Mouse (Mus musculus) neural tube, embryonic 11.5 days (tissue): ENCODE data around the gene Unc119. TPM values are rescaled to one million over a fixed set of nuclear protein-coding genes. Genes with fewer than 3 reads are reported as not detected.

Experiments used
- ATAC-seq: fragments of 200-750 bp; cut with Nextera tagmentation; 2 replicates; pipeline ENCODE4 v1.8.0; 2017; ENCODE audit warnings: moderate number of reproducible peaks, mild to moderate bottlenecking, moderate TSS enrichment, moderate library complexity; ENCODE audit not compliant: insufficient read depth, low FRiP score, low TSS enrichment
- DNase-seq: peaks from one replicate; pipeline ENCODE4 v3.0.0-alpha.2; 2015; ENCODE audit warnings: low spot score
- H3K27ac ChIP-seq: fragments of 300-500 bp; sonication (generic); 2 replicates; pipeline ENCODE4 v1.5.1; 2014; ENCODE audit warnings: low read depth, mild to moderate bottlenecking, low read length
- H3K27me3 ChIP-seq: fragments of 300-500 bp; sonication (generic); 2 replicates; pipeline ENCODE4 v1.6.1; 2014; ENCODE audit warnings: mild to moderate bottlenecking, low read length, mixed read lengths; ENCODE audit not compliant: control insufficient read depth, insufficient read depth
- H3K36me3 ChIP-seq: fragments of 300-500 bp; sonication (generic); 2 replicates; pipeline ENCODE4 v1.6.1; 2014; ENCODE audit warnings: mild to moderate bottlenecking, low read length, moderate library complexity, mixed read lengths; ENCODE audit not compliant: control insufficient read depth, insufficient read depth
- H3K4me1 ChIP-seq: fragments of 300-500 bp; sonication (generic); 2 replicates; pipeline ENCODE4 v1.6.1; 2014; ENCODE audit warnings: low read length, mixed read lengths; ENCODE audit not compliant: control insufficient read depth, insufficient read depth
- H3K4me2 ChIP-seq: fragments of 300-500 bp; sonication (generic); 2 replicates; pipeline ENCODE4 v1.6.1; 2014; ENCODE audit warnings: low read depth, mild to moderate bottlenecking, moderate library complexity
- H3K4me3 ChIP-seq: fragments of 300-500 bp; sonication (generic); 2 replicates; pipeline ENCODE4 v1.5.1; 2014; ENCODE audit warnings: low read depth, low read length
- H3K9ac ChIP-seq: fragments of 300-500 bp; sonication (generic); 2 replicates; pipeline ENCODE4 v1.6.1; 2014; ENCODE audit warnings: mild to moderate bottlenecking, low read length
- H3K9me3 ChIP-seq: fragments of 300-500 bp; sonication (generic); 2 replicates; pipeline ENCODE4 v1.6.1; 2016; ENCODE audit warnings: low read length; ENCODE audit not compliant: control insufficient read depth
- WGBS: fragments of 180-500 bp; shearing (Covaris S2); extraction: QIAGEN DNeasy Blood & Tissue Kit; methylation state at CpG from one replicate; pipeline ENCODE4 v1.1.7; 2014; 5-methylcytosine and 5-hydroxymethylcytosine counted together
- polyA plus RNA-seq: library from polyadenylated mRNA; unstranded; fragments of >200 nt; fragmentation: Nextera tagmentation; extraction: Ambion mirVana; gene quantifications from 2 replicates; pipeline ENCODE4 v1.2.1, GENCODE M21; 2014

Unc119 gene
- 69.3 and 74.6 TPM in 2 replicates for polyA plus RNA-seq

DNA sequence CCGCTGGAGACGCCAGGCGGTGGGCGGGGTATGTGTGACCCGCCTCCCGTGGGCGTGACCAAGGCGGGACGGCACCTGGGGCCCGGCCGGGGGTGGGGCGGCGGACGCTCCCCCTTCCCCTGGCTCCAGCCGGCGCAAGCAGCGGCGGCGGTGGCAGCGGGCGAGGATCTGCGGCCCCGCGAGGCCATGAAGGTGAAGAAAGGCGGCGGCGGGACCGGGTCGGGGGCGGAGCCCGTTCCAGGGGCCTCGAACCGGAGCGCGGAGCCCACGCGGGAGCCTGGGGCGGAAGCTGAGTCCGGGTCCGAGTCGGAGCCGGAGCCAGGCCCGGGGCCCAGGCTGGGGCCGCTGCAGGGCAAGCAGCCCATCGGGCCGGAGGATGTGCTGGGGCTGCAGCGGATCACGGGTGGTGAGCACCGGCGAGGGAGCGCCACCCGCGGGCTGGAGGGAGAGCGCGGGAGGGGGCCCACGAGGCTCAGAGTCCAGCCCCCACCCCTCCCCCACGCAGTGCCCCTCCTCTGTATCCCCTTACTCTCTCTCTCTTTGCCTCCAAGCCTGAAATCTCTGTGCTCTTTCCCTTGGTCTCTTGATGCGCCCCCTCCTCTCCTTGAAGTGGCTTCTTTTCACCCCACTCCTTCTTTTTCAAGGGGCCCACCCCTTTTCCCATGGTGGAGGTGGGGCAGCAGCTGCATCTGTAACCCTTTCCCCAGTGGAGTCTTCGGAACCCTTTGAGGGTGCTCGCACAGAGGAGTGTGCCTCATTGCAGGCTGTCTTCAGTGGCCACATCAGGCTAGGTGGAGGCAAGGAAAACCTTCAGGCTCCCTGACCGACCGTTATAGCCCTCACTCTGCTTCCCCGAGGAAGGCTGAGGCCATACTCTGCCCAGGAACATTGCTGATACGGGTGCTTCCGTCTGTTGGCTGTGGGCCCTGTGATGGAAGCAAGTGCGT is at the start of gene Unc119:
TSS of gene Unc119 (plus strand) at position 102 of the 947 bp plus-strand sequence.
- DNase-seq (peak; percentile 89), ATAC-seq (peak; percentile 73; the same call in 1 of the 2 replicates)
- H3K4me3 ChIP-seq, result peak within 1 kb of the TSS; percentile 80
- no peaks in the 10 kb centered on the region for H3K9me3 ChIP-seq
- H3K9ac ChIP-seq, result peak within 1 kb of the TSS; percentile 92
- H3K27ac ChIP-seq, result peak within 1 kb of the TSS; percentile 85
- WGBS, result 1% methylated on average over 63 of the region's 66 CpGs
- H3K27me3 ChIP-seq, result no peaks in the 10 kb centered on the region
- peak within 1 kb of the TSS; percentile 92 for H3K4me2 ChIP-seq
- peaks cover 11% of the 10 kb centered on the region for H3K36me3 ChIP-seq
- H3K4me1 ChIP-seq, result peaks cover 10% of the 10 kb centered on the region

- ATAC-seq, result no peak
- Histone ChIP-seq H3K4me1 (no peaks in the 10 kb centered on the region), H3K27me3 (no peaks in the 10 kb centered on the region), H3K36me3 (peaks cover 5% of the 10 kb centered on the region), H3K9ac (no peak overlapping the region), H3K4me3 (no peak overlapping the region), H3K27ac (no peak overlapping the region), H3K4me2 (no peak overlapping the region), H3K9me3 (no peaks in the 10 kb centered on the region)
- 92% methylated on average over 6 of the region's 6 CpGs for WGBS
- no peak for DNase-seq
Measured at GRCm38 (mm10) chr11:78294585-78294984, 48.7 kb upstream of the Unc119 start.

GRCm38 (mm10) chr11:78300917-78301316 is 42.4 kb upstream of the Unc119 start:
- no peaks in the 10 kb centered on the region for H3K27me3 ChIP-seq
- peak overlapping the region; percentile 77 for H3K9ac ChIP-seq
- H3K4me2 ChIP-seq, result peak overlapping the region; percentile 75
- peak overlapping the region; percentile 81 for H3K4me3 ChIP-seq
- no peaks in the 10 kb centered on the region for H3K4me1 ChIP-seq
- no peaks in the 10 kb centered on the region for H3K9me3 ChIP-seq
- DNase-seq (no peak), ATAC-seq (no peak; the same call in 1 of the 2 replicates)
- no peak overlapping the region for H3K27ac ChIP-seq
- peaks cover 5% of the 10 kb centered on the region; the same call in 1 of the 2 replicates for H3K36me3 ChIP-seq
- WGBS, result 67% methylated on average over 7 of the region's 7 CpGs

GRCm38 (mm10) chr11:78301357-78302084 is 41.8 kb upstream of the Unc119 start, which contains the start of gene Spag5:
Spag5 (plus strand) TSS chr11:78301529.
- peaks cover 5% of the 10 kb centered on the region; the same call in 1 of the 2 replicates for H3K36me3 ChIP-seq
- peak within 1 kb of the TSS; percentile 75 for H3K4me2 ChIP-seq
- H3K9ac ChIP-seq, result peak within 1 kb of the TSS; percentile 77
- no peaks in the 10 kb centered on the region for H3K27me3 ChIP-seq
- peak within 1 kb of the TSS; percentile 81 for H3K4me3 ChIP-seq
- 0 out of 2 replicates have a peak within 1 kb of the TSS, but pooled peaks have one; percentile 39 for H3K27ac ChIP-seq
- ATAC-seq (peak; percentile 95), DNase-seq (peak; percentile 93)
- no peaks in the 10 kb centered on the region for H3K4me1 ChIP-seq
- WGBS, result under 1% methylated on average over 49 of the region's 49 CpGs
- no peaks in the 10 kb centered on the region for H3K9me3 ChIP-seq

DNA sequence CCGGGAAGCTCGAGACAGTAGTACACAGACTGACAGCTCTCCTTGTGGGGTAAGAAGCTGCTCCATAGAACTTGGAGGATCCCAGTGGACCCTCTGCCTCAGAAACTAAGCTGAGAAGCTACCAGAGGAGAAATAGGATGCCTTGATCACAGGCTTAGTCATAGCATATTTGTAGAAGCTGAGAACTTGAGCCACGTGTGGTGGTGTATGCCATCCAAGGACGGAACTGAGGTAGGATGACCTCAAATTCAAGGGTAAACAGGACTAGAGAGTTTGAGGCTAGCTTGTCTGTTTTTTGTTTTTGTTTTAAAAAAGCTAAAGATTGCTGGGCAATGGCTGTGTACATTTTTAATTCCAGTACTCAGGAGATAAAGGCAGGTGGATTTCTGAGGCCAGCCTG is 38.0 kb upstream of the Unc119 start:
- Histone ChIP-seq H3K4me3 (no peak overlapping the region), H3K36me3 (peaks cover 9% of the 10 kb centered on the region), H3K9ac (no peak overlapping the region), H3K9me3 (no peaks in the 10 kb centered on the region), H3K4me2 (no peak overlapping the region), H3K27me3 (no peaks in the 10 kb centered on the region), H3K4me1 (no peaks in the 10 kb centered on the region), H3K27ac (no peak overlapping the region)
- DNase-seq (no peak), ATAC-seq (no peak)
- WGBS, result 95% methylated on average over 4 of the region's 4 CpGs

GRCm38 (mm10) chr11:78310861-78311511 is 32.3 kb upstream of the Unc119 start:
- ATAC-seq (no peak), DNase-seq (no peak)
- Histone ChIP-seq H3K27me3 (no peaks in the 10 kb centered on the region), H3K36me3 (peaks cover 30% of the 10 kb centered on the region), H3K4me3 (no peak overlapping the region), H3K9me3 (no peaks in the 10 kb centered on the region), H3K4me1 (no peaks in the 10 kb centered on the region), H3K27ac (no peak overlapping the region), H3K9ac (no peak overlapping the region), H3K4me2 (no peak overlapping the region)
- WGBS, result 84% methylated on average over 8 of the region's 8 CpGs

DNA sequence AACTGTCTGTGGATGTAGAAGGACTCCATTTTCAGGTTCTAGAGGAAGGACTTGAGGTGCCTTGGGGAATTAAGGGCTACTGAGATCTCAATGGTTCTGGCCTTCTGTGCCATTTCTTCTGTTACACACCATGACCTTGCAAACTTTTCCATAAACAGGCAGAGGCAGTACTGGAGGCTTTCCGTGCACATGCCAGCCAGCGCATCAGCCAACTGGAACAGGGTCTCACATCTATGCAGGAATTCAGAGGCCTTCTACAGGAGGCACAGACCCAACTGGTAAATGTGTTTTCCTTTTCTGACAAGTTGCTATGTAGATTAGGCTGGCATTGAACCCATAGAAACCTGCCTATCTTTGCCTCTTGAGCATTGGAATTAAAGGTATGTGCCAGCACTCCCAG is 29.6 kb upstream of the Unc119 start:
- no peak for ATAC-seq
- Histone ChIP-seq H3K27me3 (no peaks in the 10 kb centered on the region), H3K9me3 (no peaks in the 10 kb centered on the region), H3K36me3 (peaks cover 37% of the 10 kb centered on the region), H3K4me2 (no peak overlapping the region), H3K9ac (no peak overlapping the region), H3K4me1 (no peaks in the 10 kb centered on the region), H3K27ac (no peak overlapping the region), H3K4me3 (no peak overlapping the region)
- no peak for DNase-seq
- 100% methylated on average over 2 of the region's 2 CpGs for WGBS

DNA sequence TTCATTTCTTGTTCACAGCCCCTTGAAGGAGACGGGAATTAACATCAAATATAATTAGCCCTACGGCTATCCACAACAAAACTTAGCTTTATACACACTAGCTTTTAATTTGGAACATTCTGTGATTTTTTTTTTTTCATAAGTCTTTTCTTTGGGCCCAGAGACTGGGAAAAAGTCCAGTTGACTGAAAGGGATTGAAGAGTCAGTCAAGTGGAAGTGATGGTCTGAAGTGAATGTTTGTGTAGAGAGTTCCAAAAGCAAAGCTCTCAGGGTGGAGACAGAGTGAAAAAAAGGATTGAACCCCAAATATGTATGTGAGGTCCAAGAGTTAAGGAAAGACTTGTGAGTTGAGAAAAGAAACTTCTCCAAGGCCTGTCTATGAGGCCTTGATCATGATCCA is 24.9 kb upstream of the Unc119 start:
- DNase-seq (no peak), ATAC-seq (no peak)
- Histone ChIP-seq H3K4me1 (peaks cover 5% of the 10 kb centered on the region; the same call in 1 of the 2 replicates), H3K9me3 (no peaks in the 10 kb centered on the region), H3K4me3 (no peak overlapping the region), H3K27ac (no peak overlapping the region), H3K27me3 (no peaks in the 10 kb centered on the region), H3K9ac (no peak overlapping the region), H3K4me2 (no peak overlapping the region), H3K36me3 (peaks cover 39% of the 10 kb centered on the region)
- 89% methylated on average over 2 of the region's 2 CpGs for WGBS
